Mouse (Mus musculus) embryo, embryonic 11.5 days (tissue): ENCODE measurements around the gene Cdcp1.

Source experiments
- DNase-seq: peaks from one replicate; pipeline ENCODE4 v3.0.0-alpha.2; 2012; ENCODE audit warnings: low read depth, low spot score

Gene Cdcp1

DNA sequence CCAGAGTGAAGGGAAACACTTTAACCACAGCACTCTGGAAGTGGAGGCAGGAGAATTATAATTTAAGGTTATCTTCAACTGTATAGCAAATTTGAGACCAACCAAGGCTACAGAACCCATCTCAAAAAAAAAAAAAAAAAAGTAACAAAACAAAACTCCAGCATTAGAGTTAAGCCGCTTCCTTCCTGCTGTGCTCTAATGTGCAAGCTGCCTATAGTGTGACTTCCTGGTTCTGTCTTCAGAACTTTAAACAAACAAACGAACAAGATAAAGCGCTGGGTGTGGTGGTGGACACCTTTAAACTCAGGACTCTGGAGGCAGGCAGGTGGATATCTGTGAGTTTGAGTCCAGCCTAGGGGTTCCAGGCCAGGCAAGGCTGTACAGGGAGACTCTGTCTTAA lies 63.8 kb downstream of the Cdcp1 start:
- no peak for DNase-seq

DNA sequence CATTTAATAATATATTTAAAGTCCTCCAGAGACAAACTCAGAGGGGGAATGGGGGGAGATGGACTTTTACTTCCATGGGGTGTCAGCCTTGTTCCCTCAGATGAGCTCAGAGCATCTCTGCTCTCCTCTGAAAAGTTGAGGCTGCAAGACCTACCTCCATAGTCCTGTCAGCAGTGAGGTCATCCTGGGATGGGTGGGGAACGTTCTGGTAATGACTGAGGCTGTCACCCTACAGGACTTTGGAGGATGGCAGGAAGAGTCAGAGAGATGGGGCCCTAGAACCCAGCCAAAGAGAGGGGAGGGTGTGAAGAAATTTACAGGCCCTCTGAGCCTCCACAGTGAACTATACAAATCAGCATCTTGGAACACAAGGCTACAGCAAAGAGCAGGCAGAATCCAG lies 64.3 kb downstream of the Cdcp1 start:
- no peak for DNase-seq

GRCm38 (mm10) chr9:123150241-123151020 lies 65.4 kb downstream of the Cdcp1 start, which contains the start of gene Clec3b:
Gene Clec3b, plus strand, starts transcription at chr9:123150946.
- no peak for DNase-seq

DNA sequence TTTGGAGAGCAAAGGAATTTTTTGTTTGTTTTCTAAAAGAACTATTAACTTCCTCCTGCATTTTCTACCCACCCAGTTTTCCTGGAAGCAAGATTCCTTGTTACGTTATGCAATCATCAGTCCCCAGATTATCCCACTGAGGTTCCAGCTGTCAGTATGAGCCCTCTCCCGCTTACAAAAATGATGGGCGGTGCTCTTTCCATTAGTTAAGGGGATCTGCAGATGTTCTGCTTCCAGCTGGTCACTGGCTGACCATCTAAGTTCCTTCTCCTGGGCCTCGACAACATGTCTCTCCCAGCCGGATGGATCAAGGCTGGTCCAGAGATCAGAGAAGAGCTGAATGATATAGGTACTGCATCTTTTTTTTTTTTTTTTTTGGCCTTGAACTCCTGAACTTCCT lies 67.4 kb downstream of the Cdcp1 start:
- DNase-seq = no peak

DNA sequence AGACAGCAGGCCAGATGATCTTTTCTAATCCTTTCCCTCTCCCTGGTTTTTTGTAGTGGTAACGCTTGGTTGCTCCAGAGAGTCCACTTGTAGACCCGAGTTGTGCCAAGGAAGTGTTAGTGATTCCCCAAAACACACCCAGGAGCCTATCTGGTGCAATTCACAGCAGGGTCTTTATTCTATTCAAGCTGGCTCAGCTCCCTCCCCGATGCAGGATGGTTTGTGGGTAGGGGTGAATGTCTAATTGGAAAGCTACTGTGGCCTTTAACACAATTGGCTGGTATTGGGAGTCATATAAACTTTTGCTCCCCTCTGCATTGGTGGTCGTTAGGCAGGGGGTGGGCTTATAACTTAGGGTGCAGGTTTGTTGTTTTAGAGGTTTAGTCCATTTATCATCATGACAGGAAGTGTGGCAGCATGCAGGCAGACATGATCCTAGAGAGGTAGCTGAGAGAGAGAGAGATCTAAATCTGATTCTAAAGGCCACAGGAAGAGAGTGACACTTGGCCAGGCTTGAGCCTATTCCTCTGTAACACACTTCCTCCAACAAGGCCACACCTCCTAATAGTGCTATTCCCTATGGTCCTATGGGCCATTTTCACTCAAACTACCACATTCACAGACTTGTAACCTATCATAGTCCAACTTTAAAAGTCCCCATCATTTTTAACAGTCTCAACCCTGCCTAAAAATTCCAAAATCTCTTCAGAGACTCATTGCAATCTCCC lies 75.8 kb downstream of the Cdcp1 start:
- no peak for DNase-seq

DNA sequence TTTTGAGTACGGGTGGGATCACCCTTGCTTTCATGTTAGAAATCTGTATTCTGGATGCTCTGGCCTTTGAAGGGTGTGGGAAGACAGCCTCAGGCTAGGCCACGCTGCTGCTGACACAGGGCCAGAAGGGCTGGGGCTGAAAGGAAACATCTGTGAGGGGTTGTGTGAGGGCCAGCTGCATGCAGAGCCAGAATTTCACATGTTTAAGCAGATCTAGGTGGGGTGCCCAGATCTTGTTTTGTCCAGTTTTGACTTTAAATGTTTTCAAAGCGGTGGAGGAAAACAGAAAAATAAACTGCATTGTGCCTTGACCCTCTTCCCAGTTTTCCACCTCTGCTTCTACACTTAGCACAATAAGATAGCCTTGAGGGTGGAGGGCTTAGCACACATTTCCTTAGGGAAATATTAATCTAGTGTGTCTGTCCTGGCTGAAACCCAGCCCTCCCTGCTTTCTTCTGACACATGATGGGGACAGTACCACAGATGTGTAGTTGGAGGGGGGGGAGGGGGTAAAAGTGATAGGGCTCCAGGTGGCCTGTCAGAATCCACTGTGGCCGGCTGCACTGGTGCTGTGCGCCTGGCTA lies 76.9 kb downstream of the Cdcp1 start:
- no peak for DNase-seq

GRCm38 (mm10) chr9:123136953-123137682 lies 78.7 kb downstream of the Cdcp1 start:
- no peak for DNase-seq

DNA sequence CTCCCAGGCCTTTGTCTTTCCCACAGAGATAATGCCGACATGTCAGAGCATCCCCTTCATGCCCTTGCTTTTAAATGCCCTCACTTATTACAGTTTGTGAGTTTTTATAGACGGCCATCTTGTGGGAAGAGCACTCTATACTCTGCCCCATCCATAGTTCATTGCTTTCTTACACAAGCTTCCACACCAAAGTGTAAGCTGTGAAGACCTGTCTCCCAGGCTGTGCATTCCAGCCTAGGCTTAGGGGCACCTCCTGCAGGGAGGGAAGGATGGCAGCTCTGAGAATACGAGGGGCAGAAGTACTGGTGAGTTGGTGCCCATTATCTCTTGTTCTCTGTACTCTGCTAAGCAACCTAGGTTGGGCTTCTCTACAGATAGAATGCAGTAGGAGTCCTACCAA lies 82.8 kb downstream of the Cdcp1 start:
- no peak for DNase-seq

DNA sequence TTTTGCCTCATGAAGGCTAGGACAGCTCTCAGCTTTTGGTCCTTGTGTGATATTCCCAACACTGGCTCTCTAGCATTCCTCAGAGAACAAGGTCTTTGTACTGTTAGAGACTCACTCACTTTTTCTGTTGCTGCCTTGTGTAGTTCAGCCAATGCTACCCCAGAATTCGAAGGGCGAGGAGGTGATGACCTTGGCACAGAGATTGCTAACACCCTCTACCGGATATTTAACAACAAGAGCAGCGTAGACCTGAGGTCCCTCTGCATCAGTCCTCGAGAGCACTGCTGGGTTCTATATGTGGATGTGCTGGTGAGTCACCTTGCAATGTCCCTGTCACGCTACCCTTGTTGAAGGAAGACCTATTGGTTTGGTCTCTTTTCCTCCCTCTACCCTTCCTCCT lies 88.2 kb downstream of the Cdcp1 start:
- no peak for DNase-seq

DNA sequence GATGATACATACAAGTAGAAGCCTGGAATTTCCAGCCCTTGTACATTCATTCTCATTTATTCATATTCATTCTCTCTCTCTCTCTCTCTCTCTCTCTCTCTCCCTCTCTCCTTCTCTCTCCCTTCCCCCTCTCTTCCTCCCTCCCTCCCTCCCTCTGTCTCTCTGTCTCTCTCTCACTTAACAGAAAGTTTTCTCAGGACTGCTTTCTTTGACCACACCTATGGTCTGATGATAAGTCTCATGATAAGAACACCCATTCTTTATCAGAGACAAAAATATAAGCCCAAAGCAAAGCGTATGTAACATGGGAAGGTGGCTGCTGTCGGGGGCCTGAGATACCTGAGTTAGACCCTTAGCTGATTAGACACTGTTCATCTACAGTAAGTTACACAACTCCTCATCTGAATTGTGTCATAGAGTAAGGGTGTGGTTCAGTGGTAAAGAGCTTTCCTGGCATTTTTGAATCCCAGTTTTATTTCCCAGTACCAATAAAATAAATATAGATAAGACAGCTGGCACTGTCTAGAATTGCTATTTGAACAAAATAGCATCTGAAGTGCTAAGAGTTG lies 91.3 kb downstream of the Cdcp1 start:
- DNase-seq = no peak

- DNase-seq = no peak
Observed at GRCm38 (mm10) chr9:123123571-123124412, 92.0 kb downstream of the Cdcp1 start.

DNA sequence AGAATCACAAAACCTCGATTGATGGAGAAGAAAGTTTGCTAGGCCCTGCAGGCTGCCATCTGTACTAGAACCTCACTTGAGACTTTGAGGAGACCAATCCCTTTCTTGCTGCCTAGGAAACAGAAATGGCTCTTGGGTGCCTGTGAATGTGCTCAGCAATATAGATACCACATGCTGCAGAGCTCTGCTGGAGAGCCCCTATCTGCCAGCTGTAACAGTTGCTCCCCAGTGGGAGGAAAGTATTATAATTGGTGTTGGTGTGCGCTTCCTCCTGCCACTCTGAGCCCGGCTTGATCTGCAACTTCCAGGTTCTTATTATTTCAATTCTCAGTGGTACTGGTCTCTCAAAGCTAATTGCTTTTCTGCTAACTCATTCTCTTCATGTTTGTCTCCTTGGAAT lies 92.8 kb downstream of the Cdcp1 start:
- no peak for DNase-seq
